Mouse (Mus musculus) hindbrain, embryonic 11.5 days (tissue): ENCODE data around the gene Itpr1. TPM values are rescaled to one million over a fixed set of nuclear protein-coding genes. Genes with fewer than 3 reads are reported as not detected.
"Not testable (repeated sequence)": the region's sequence is repeated elsewhere in the genome, so short reads cannot be mapped to it uniquely, and the experiment has no call there.

Experiments
- ATAC-seq: fragments of 200-750 bp; cut with Nextera tagmentation; 2 replicates; pipeline ENCODE4 v1.8.0; 2017; ENCODE audit warnings: mild to moderate bottlenecking, moderate TSS enrichment, moderate library complexity; ENCODE audit not compliant: low FRiP score
- DNase-seq: peaks from one replicate; pipeline ENCODE4 v3.0.0-alpha.2; 2015; ENCODE audit warnings: low spot score
- H3K27ac ChIP-seq: fragments of 300-500 bp; sonication (generic); 2 replicates; pipeline ENCODE4 v1.5.1; 2014; ENCODE audit warnings: mild to moderate bottlenecking, low read depth, low read length
- H3K27me3 ChIP-seq: fragments of 300-500 bp; sonication (generic); 2 replicates; pipeline ENCODE4 v1.6.1; 2014; ENCODE audit warnings: mild to moderate bottlenecking, low read length, moderate library complexity, mixed read lengths; ENCODE audit not compliant: control insufficient read depth, insufficient read depth
- H3K36me3 ChIP-seq: fragments of 300-500 bp; sonication (generic); 2 replicates; pipeline ENCODE4 v1.6.1; 2014; ENCODE audit warnings: mild to moderate bottlenecking, low read length, moderate library complexity, mixed read lengths; ENCODE audit not compliant: control insufficient read depth, insufficient read depth
- H3K4me1 ChIP-seq: fragments of 300-500 bp; sonication (generic); replicated peaks from 2 replicates; pipeline ENCODE4 v1.6.1; 2014; ENCODE audit warnings: low read length, mixed read lengths; ENCODE audit not compliant: control insufficient read depth, insufficient read depth
- H3K4me2 ChIP-seq: fragments of 300-500 bp; sonication (generic); replicated peaks from 2 replicates; pipeline ENCODE4 v1.6.1; 2014; ENCODE audit warnings: mild to moderate bottlenecking, low read depth, low read length
- H3K4me3 ChIP-seq: fragments of 300-500 bp; sonication (generic); 2 replicates; pipeline ENCODE4 v1.5.1; 2014; ENCODE audit warnings: low read depth, low read length
- H3K9ac ChIP-seq: fragments of 300-500 bp; sonication (generic); 2 replicates; pipeline ENCODE4 v1.6.1; 2014; ENCODE audit warnings: low read depth, low read length
- H3K9me3 ChIP-seq: fragments of 300-500 bp; sonication (generic); 2 replicates; pipeline ENCODE4 v1.6.1; 2016; ENCODE audit warnings: low read length; ENCODE audit not compliant: control insufficient read depth
- WGBS: fragments of 180-500 bp; shearing (Covaris S2); extraction: QIAGEN DNeasy Blood & Tissue Kit; methylation state at CpG from one replicate; pipeline ENCODE4 v1.1.7; 2014; 5-methylcytosine and 5-hydroxymethylcytosine counted together
- polyA plus RNA-seq: library from polyadenylated mRNA; unstranded; fragments of >200 nt; fragmentation: Nextera tagmentation; extraction: Ambion mirVana; gene quantifications from 2 replicates; pipeline ENCODE4 v1.2.1, GENCODE M21; 2014

Itpr1 gene
- polyA plus RNA-seq, 1 experiment from 2014 or later: 9.6 TPM

DNA sequence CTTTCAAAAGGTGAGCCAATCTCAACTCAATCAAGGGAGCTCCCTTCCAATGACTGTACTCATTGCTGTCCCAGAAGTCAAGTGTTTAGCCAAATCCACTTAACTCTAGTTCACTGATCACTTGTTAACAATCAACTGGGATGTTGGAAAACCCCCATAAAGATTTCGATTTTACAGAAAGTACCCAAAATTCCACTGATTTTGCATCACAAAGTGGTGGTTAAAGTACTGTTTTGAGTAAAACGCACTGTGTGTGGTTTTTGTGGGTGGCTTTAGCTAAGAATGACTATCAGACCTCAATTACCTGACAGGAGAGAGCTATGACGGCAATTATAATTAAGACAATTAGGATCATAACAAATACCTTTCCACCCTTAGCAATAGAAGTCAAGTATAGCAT lies 340.1 kb downstream of the Itpr1 start:
- Histone ChIP-seq H3K4me2 (no peak overlapping the region), H3K27ac (no peak overlapping the region), H3K9me3 (no peaks in the 10 kb centered on the region), H3K4me3 (no peak overlapping the region), H3K4me1 (no peaks in the 10 kb centered on the region), H3K9ac (no peak overlapping the region), H3K27me3 (no peaks in the 10 kb centered on the region), H3K36me3 (no peaks in the 10 kb centered on the region)
- WGBS: 81% methylated on average over 3 of the region's 3 CpGs
- ATAC-seq (no peak), DNase-seq (no peak)

GRCm38 (mm10) chr6:108553536-108553935 lies 340.6 kb downstream of the Itpr1 start:
- Histone ChIP-seq H3K4me1 (no peaks in the 10 kb centered on the region), H3K9ac (no peak overlapping the region), H3K9me3 (no peaks in the 10 kb centered on the region), H3K4me3 (no peak overlapping the region), H3K27me3 (no peaks in the 10 kb centered on the region), H3K4me2 (no peak overlapping the region), H3K36me3 (no peaks in the 10 kb centered on the region), H3K27ac (no peak overlapping the region)
- DNase-seq: no peak
- WGBS: 86% methylated on average over 4 of the region's 4 CpGs
- no peak for ATAC-seq

- H3K4me3 ChIP-seq: no peak overlapping the region
- ATAC-seq: no peak
Observed at GRCm38 (mm10) chr6:108554389-108554788, 341.5 kb downstream of the Itpr1 start.

GRCm38 (mm10) chr6:108554878-108555277 lies 342.0 kb downstream of the Itpr1 start:
- DNase-seq: no peak
- 86% methylated on average over 5 of the region's 5 CpGs for WGBS

More at GRCm38 (mm10) chr6:108554389-108554788, 341.5 kb downstream of the Itpr1 start:
- no peak for DNase-seq
- no peaks in the 10 kb centered on the region for H3K9me3 ChIP-seq
- no peak overlapping the region for H3K27ac ChIP-seq
- no peaks in the 10 kb centered on the region for H3K4me1 ChIP-seq
- H3K4me2 ChIP-seq: no peak overlapping the region
- 95% methylated on average over 4 of the region's 4 CpGs for WGBS
- no peak overlapping the region for H3K9ac ChIP-seq
- no peaks in the 10 kb centered on the region for H3K27me3 ChIP-seq
- H3K36me3 ChIP-seq: no peaks in the 10 kb centered on the region

DNA sequence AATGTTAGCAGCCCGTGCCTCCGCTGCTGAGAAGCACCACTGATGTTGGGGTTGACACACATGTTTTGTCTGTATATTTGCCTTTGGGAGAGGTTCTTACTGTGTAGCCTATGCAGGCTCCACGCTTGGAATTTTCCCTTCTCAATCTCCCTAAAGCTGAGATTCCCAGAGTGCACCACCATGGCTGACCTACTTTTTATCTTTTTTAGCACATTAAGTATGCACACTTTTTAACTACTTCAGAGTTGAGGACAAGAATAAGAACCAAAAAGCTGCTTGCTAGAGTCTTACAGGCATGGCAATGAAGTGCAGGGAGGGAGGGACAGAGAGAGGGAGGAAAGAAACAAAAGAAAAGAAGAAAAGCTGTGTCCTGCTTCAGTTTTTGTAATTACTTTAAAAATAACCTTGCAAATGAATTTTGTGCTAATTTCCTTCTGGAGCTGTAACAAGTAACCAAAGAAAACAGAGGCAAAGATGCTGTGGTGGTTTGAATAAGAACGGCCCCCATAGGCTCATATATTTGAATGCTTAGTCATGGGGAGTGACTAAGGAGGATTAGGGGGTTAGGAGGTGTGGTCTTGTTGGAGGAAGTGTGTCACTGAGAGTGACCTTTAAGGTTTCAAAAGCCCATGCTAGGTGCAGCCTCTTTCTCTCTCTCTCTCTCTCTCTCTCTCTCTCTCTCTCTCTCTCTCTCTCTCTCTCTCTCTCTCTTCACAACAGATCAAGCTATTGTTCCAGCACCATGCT lies 344.9 kb downstream of the Itpr1 start:
- DNase-seq (no peak), ATAC-seq (no peak)
- H3K9me3 ChIP-seq: no peaks in the 10 kb centered on the region
- WGBS: 87% methylated on average over 4 of the region's 4 CpGs
- no peaks in the 10 kb centered on the region for H3K4me1 ChIP-seq
- H3K4me3 ChIP-seq: no peak overlapping the region
- H3K9ac ChIP-seq: no peak overlapping the region
- H3K27ac ChIP-seq: no peak overlapping the region
- H3K27me3 ChIP-seq: no peaks in the 10 kb centered on the region
- no peaks in the 10 kb centered on the region for H3K36me3 ChIP-seq
- no peak overlapping the region for H3K4me2 ChIP-seq

More at GRCm38 (mm10) chr6:108554878-108555277, 342.0 kb downstream of the Itpr1 start:
- no peak overlapping the region for H3K9ac ChIP-seq
- no peaks in the 10 kb centered on the region for H3K4me1 ChIP-seq
- H3K9me3 ChIP-seq: no peaks in the 10 kb centered on the region
- ATAC-seq: no peak
- H3K27me3 ChIP-seq: no peaks in the 10 kb centered on the region
- no peaks in the 10 kb centered on the region for H3K36me3 ChIP-seq
- H3K4me3 ChIP-seq: no peak overlapping the region
- no peak overlapping the region for H3K27ac ChIP-seq
- no peak overlapping the region for H3K4me2 ChIP-seq

GRCm38 (mm10) chr6:108559226-108559625 lies 346.3 kb downstream of the Itpr1 start:
- H3K4me3 ChIP-seq, H3K27me3 ChIP-seq, H3K9me3 ChIP-seq, DNase-seq, ATAC-seq, H3K27ac ChIP-seq, H3K9ac ChIP-seq, H3K4me1 ChIP-seq, H3K36me3 ChIP-seq, H3K4me2 ChIP-seq: not testable (repeated sequence)
- 88% methylated on average over 4 of the region's 4 CpGs for WGBS

DNA sequence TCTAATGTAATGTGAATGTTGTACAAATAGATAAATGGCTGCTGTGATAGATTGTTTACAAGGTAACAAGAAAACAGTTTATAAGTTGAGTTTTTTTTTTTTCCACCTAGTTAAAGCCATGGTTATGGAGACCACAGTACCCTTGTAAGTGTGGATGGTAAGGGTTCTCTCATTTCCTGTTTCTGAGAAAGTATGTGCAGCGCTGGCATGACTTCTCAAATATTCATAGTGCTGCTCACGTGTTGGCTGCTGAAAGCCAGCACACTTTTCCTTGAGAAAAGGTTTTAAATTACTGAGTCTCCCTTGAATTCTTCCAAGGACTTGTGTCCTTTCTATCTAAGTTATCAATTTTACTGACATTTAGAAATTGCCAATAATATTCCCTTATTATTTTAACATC lies 350.1 kb downstream of the Itpr1 start:
- Histone ChIP-seq H3K27ac (no peak overlapping the region), H3K4me1 (no peaks in the 10 kb centered on the region), H3K4me2 (no peak overlapping the region), H3K4me3 (no peak overlapping the region), H3K9me3 (no peaks in the 10 kb centered on the region), H3K9ac (no peak overlapping the region), H3K36me3 (no peaks in the 10 kb centered on the region), H3K27me3 (no peaks in the 10 kb centered on the region)
- 88% methylated on average over 2 of the region's 2 CpGs for WGBS
- DNase-seq (no peak), ATAC-seq (no peak)

GRCm38 (mm10) chr6:108565447-108565846 lies 352.6 kb downstream of the Itpr1 start:
- WGBS: 75% methylated on average over 18 of the region's 18 CpGs
- H3K27me3 ChIP-seq, H3K9me3 ChIP-seq, ATAC-seq, H3K27ac ChIP-seq, H3K4me2 ChIP-seq, H3K9ac ChIP-seq, H3K36me3 ChIP-seq, DNase-seq, H3K4me1 ChIP-seq, H3K4me3 ChIP-seq: not testable (repeated sequence)

DNA sequence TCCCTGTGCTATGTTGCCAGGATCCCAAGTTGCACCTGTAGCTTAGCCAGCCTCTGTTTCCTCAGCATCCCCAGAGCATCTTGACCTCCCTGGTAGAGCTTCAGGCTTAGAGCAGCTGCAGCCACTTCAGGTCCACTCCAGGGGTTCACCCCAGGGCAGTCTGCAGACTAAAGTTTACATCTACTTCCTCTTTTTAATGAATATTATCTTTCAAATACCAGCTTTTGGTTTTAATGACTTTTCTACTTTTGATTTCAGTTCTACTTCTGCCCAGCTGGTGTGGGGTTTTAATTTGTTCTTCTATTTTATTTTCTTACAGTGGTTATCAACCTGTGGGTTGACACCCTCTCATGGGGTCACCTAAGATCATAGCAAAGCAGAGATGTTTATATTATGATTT lies 353.7 kb downstream of the Itpr1 start:
- Histone ChIP-seq H3K4me2 (no peak overlapping the region), H3K27me3 (no peaks in the 10 kb centered on the region), H3K4me1 (no peaks in the 10 kb centered on the region), H3K4me3 (no peak overlapping the region), H3K9ac (no peak overlapping the region), H3K9me3 (no peaks in the 10 kb centered on the region), H3K36me3 (no peaks in the 10 kb centered on the region), H3K27ac (no peak overlapping the region)
- ATAC-seq (no peak), DNase-seq (no peak)
